Mouse (Mus musculus): ENCODE data around the gene Slc24a1. TPM values are rescaled to one million over a fixed set of nuclear protein-coding genes. Genes with fewer than 3 reads are reported as not detected.

The Slc24a1 gene
- total and polyA plus RNA-seq, 3 experiments: 0.05 TPM; not detected in 2

GRCm38 (mm10) chr9:64940731-64941346 is 10.6 kb downstream of the Slc24a1 start:
- no peak for TF ChIP-seq TAL1 (conservative IDR thresholded peaks at IDR 0.05; ENCODE audit: low read depth, low read length)
- no peak for TF ChIP-seq GATA2 (IDR thresholded peaks at IDR 0.05; ENCODE audit: borderline replicate concordance, low read depth, low read length)
- no peak for TF ChIP-seq GATA1 (IDR thresholded peaks at IDR 0.05; ENCODE audit: borderline replicate concordance, low read length)
- TF ChIP-seq CTCF (IDR thresholded peaks at IDR 0.05; ENCODE audit: low read depth, low read length): no peak
- TF ChIP-seq POLR2AphosphoS5 (IDR thresholded peaks at IDR 0.05; ENCODE audit: insufficient replicate concordance, low read depth, low read length): no peak
- ATAC-seq (ENCODE audit: extremely low read depth, insufficient number of reproducible peaks, low FRiP score, poor library complexity, severe bottlenecking) (no peak), DNase-seq (ENCODE audit: low spot score) (no peak)
- Histone ChIP-seq H3K4me3 (ENCODE audit: low read depth, low read length) (no peak overlapping the region), H3K36me3 (replicated peaks) (no peaks in the 10 kb centered on the region), H3K4me1 (ENCODE audit: insufficient read depth, low read depth, low read length) (peaks cover 25% of the 10 kb centered on the region), H3K9me3 (replicated peaks) (no peaks in the 10 kb centered on the region), H3K27me3 (ENCODE audit: insufficient read depth, low read length) (peaks cover 65% of the 10 kb centered on the region)

DNA sequence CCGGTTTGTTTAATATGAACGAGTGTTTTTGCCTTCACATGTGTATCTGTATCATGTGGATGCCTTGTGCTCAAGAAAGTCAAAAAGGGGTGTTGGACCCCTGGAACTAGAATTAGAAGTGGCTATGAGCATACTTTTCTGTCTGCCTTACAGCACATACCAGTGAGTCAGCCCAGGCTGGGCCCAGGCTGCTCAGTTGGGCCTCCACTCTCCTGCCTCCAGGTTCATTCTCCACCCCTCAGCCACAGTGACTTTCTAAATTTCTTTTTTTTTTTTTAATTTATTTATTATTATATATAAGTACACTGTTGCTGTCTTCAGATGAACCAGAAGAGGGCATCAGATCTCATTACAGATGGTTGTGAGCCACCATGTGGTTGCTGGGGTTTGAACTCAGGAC is 11.6 kb downstream of the Slc24a1 start:
- ATAC-seq (ENCODE audit: extremely low read depth, insufficient number of reproducible peaks, low FRiP score, poor library complexity, severe bottlenecking) (no peak), DNase-seq (ENCODE audit: low spot score) (no peak)
- Histone ChIP-seq H3K27me3 (ENCODE audit: insufficient read depth, low read length) (peaks cover 63% of the 10 kb centered on the region), H3K4me1 (ENCODE audit: insufficient read depth, low read depth, low read length) (peaks cover 25% of the 10 kb centered on the region), H3K36me3 (replicated peaks) (no peaks in the 10 kb centered on the region), H3K9me3 (replicated peaks) (no peaks in the 10 kb centered on the region), H3K4me3 (ENCODE audit: low read depth, low read length) (no peak overlapping the region)
- TF ChIP-seq CTCF (IDR thresholded peaks at IDR 0.05; ENCODE audit: low read depth, low read length): no peak
- TF ChIP-seq TAL1 (conservative IDR thresholded peaks at IDR 0.05; ENCODE audit: low read depth, low read length): no peak
- no peak for TF ChIP-seq POLR2AphosphoS5 (IDR thresholded peaks at IDR 0.05; ENCODE audit: insufficient replicate concordance, low read depth, low read length)
- TF ChIP-seq GATA2 (IDR thresholded peaks at IDR 0.05; ENCODE audit: borderline replicate concordance, low read depth, low read length): no peak
- no peak for TF ChIP-seq GATA1 (IDR thresholded peaks at IDR 0.05; ENCODE audit: borderline replicate concordance, low read length)

- Histone ChIP-seq H3K27me3 (ENCODE audit: insufficient read depth, low read length) (peaks cover 63% of the 10 kb centered on the region), H3K9me3 (replicated peaks) (no peaks in the 10 kb centered on the region), H3K4me1 (ENCODE audit: insufficient read depth, low read depth, low read length) (peaks cover 28% of the 10 kb centered on the region), H3K36me3 (replicated peaks) (no peaks in the 10 kb centered on the region), H3K4me3 (ENCODE audit: low read depth, low read length) (no peak overlapping the region)
- no peak for DNase-seq (ENCODE audit: low spot score)
- TF ChIP-seq CTCF (IDR thresholded peaks at IDR 0.05; ENCODE audit: low read depth, low read length) (no peak), GATA2 (IDR thresholded peaks at IDR 0.05; ENCODE audit: borderline replicate concordance, low read depth, low read length) (no peak), TAL1 (conservative IDR thresholded peaks at IDR 0.05; ENCODE audit: low read depth, low read length) (no peak), GATA1 (IDR thresholded peaks at IDR 0.05; ENCODE audit: borderline replicate concordance, low read length) (no peak), POLR2AphosphoS5 (IDR thresholded peaks at IDR 0.05; ENCODE audit: insufficient replicate concordance, low read depth, low read length) (no peak)
- no peak for ATAC-seq (ENCODE audit: extremely low read depth, insufficient number of reproducible peaks, low FRiP score, poor library complexity, severe bottlenecking)
Observed at GRCm38 (mm10) chr9:64939281-64939680, 12.1 kb downstream of the Slc24a1 start.

DNA sequence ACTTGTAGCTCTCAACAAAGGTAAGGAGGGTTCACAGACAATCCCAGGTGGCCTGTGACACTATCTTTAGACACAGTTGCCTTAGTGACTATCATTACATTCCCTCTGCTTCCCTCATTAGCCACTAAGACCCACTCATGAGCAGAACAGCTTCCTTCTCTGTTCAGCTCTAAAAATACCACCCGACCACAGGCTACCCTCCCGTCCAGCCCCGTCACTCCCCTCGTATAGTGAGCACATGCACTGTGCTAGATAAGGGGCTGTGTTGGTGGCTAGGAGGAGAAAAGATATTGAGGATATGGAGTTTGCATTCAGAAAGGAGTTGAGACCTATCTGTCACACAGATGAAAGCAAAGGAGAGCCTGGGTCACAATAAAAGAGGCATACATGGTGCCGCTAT is 12.9 kb downstream of the Slc24a1 start:
- Histone ChIP-seq H3K4me1 (ENCODE audit: insufficient read depth, low read depth, low read length) (peaks cover 33% of the 10 kb centered on the region), H3K27me3 (ENCODE audit: insufficient read depth, low read length) (peaks cover 64% of the 10 kb centered on the region), H3K36me3 (replicated peaks) (no peaks in the 10 kb centered on the region), H3K4me3 (ENCODE audit: low read depth, low read length) (no peak overlapping the region), H3K9me3 (replicated peaks) (no peaks in the 10 kb centered on the region)
- ATAC-seq (ENCODE audit: extremely low read depth, insufficient number of reproducible peaks, low FRiP score, poor library complexity, severe bottlenecking) (no peak), DNase-seq (ENCODE audit: low spot score) (no peak)
- no peak for TF ChIP-seq TAL1 (conservative IDR thresholded peaks at IDR 0.05; ENCODE audit: low read depth, low read length)
- no peak for TF ChIP-seq CTCF (IDR thresholded peaks at IDR 0.05; ENCODE audit: low read depth, low read length)
- no peak for TF ChIP-seq GATA1 (IDR thresholded peaks at IDR 0.05; ENCODE audit: borderline replicate concordance, low read length)
- TF ChIP-seq POLR2AphosphoS5 (IDR thresholded peaks at IDR 0.05; ENCODE audit: insufficient replicate concordance, low read depth, low read length): no peak
- TF ChIP-seq GATA2 (IDR thresholded peaks at IDR 0.05; ENCODE audit: borderline replicate concordance, low read depth, low read length): no peak

- no peak for DNase-seq (ENCODE audit: low spot score)
- no peak for ATAC-seq (ENCODE audit: extremely low read depth, insufficient number of reproducible peaks, low FRiP score, poor library complexity, severe bottlenecking)
- Histone ChIP-seq H3K4me3 (ENCODE audit: low read depth, low read length) (no peak overlapping the region), H3K36me3 (replicated peaks) (no peaks in the 10 kb centered on the region), H3K27me3 (ENCODE audit: insufficient read depth, low read length) (peaks cover 70% of the 10 kb centered on the region), H3K9me3 (replicated peaks) (no peaks in the 10 kb centered on the region), H3K4me1 (ENCODE audit: insufficient read depth, low read depth, low read length) (peaks cover 33% of the 10 kb centered on the region)
- TF ChIP-seq TAL1 (conservative IDR thresholded peaks at IDR 0.05; ENCODE audit: low read depth, low read length) (no peak), GATA2 (IDR thresholded peaks at IDR 0.05; ENCODE audit: borderline replicate concordance, low read depth, low read length) (no peak), GATA1 (IDR thresholded peaks at IDR 0.05; ENCODE audit: borderline replicate concordance, low read length) (no peak), POLR2AphosphoS5 (IDR thresholded peaks at IDR 0.05; ENCODE audit: insufficient replicate concordance, low read depth, low read length) (no peak), CTCF (IDR thresholded peaks at IDR 0.05; ENCODE audit: low read depth, low read length) (no peak)
Observed at GRCm38 (mm10) chr9:64937491-64937890, 13.9 kb downstream of the Slc24a1 start.

DNA sequence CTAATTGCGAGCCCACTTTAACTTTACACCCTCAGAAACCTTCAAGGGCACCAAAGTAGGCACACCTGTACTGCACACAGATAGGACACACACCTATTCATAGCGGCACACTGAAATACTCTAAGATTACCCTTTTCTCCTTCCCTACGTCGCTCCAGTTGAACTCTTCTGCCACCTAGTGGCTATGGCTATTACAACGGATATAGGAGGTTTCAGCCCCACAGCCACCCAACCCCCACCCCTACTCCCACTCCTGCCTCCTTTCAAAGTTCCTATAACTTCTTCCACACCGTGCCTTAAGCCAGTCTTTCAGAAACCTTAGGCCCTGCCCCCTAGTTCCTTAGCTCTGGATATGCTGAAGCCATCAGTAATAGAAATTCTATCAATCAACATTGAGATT is 14.9 kb downstream of the Slc24a1 start:
- peak; percentile 54 for DNase-seq (ENCODE audit: low spot score)
- peaks cover 33% of the 10 kb centered on the region for H3K4me1 ChIP-seq (ENCODE audit: insufficient read depth, low read depth, low read length)

More for the DNA sequence above, 14.9 kb downstream of the Slc24a1 start:
- Histone ChIP-seq H3K4me3 (ENCODE audit: low read depth, low read length) (no peak overlapping the region), H3K27me3 (ENCODE audit: insufficient read depth, low read length) (peaks cover 73% of the 10 kb centered on the region), H3K9me3 (replicated peaks) (no peaks in the 10 kb centered on the region), H3K36me3 (replicated peaks) (no peaks in the 10 kb centered on the region)
- TF ChIP-seq CTCF (IDR thresholded peaks at IDR 0.05; ENCODE audit: low read depth, low read length) (peak; percentile 78), GATA2 (IDR thresholded peaks at IDR 0.05; ENCODE audit: borderline replicate concordance, low read depth, low read length) (no peak)
- ATAC-seq (ENCODE audit: extremely low read depth, insufficient number of reproducible peaks, low FRiP score, poor library complexity, severe bottlenecking): no peak

Data from G1E (cell line).